Mouse (Mus musculus): Measurements from ENCODE around the gene Olfr543.

GRCm38 (mm10) chr7:102478926-102479325, 2.6 kb downstream of the Olfr543 start:
- TF ChIP-seq CTCF (IDR thresholded peaks at IDR 0.05; ENCODE audit: low read depth, low read length) (no peak), POLR2AphosphoS5 (IDR thresholded peaks at IDR 0.05; ENCODE audit: insufficient replicate concordance, low read depth, low read length) (no peak), TAL1 (conservative IDR thresholded peaks at IDR 0.05; ENCODE audit: low read depth, low read length) (no peak), GATA1 (IDR thresholded peaks at IDR 0.05; ENCODE audit: borderline replicate concordance, low read length) (no peak), GATA2 (IDR thresholded peaks at IDR 0.05; ENCODE audit: borderline replicate concordance, low read depth, low read length) (no peak)
